Comparison of ENCODE assay signal across 20 mouse cellular contexts in the genomic region with DNA sequence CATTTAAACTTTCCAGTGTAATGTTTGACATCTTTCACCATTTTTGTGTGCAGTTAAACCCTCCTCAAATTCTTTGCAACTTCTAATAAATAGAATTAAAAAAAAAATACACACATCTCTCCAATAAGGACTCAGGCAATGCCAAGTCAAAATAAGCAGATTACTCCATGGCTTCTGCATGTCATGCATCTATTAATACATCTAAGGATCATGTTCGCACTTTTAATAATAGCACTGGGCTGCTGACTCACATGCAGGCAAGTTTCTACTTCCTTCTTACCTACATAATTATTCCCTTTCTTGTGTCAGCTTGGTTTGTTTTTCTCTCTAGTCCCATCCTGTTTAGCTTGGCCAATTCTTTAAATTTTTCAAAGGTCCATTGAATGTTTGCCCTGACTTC.
DNase-seq lines count a peak whose midpoint lies in the region; ATAC-seq and TF ChIP-seq lines count a peak whose summit lies in the region.
"Had no signal": no experiment of that assay in that cellular context is flagged by ENCODE, and none has a peak within 500 bp of the region (broad histone marks: within the 10 kb centered on the region; RNA-seq: fewer than 3 reads in every experiment).

No protein-coding gene starts in this region.

- H3K4me2 ChIP-seq in intestine, postnatal 0 days (replicated peaks; ENCODE audit: low read depth) = 0 out of 2 replicates have a peak overlapping the region, but pooled peaks have one; percentile 0
- no peak overlapping the region for H3K4me2 ChIP-seq in stomach, embryonic 15.5 days
- H3K4me2 ChIP-seq: embryonic facial prominence, embryonic 12.5 days; limb, embryonic 12.5 days; liver, embryonic 11.5 days had no signal

- no peaks in the 10 kb centered on the region for H3K36me3 ChIP-seq in intestine, postnatal 0 days (ENCODE audit: control insufficient read depth, insufficient read depth)
- H3K36me3 ChIP-seq in stomach, embryonic 15.5 days = no peaks in the 10 kb centered on the region
- H3K36me3 ChIP-seq: embryonic facial prominence, embryonic 12.5 days; limb, embryonic 12.5 days; midbrain, embryonic 10.5 days had no signal

- H3K27ac ChIP-seq in intestine, postnatal 0 days (ENCODE audit: low read depth, low read length) = no peak overlapping the region
- H3K27ac ChIP-seq in stomach, embryonic 15.5 days = peak overlapping the region; percentile 35; the same call in 1 of the 2 replicates
- H3K27ac ChIP-seq: embryonic facial prominence, embryonic 12.5 days; limb, embryonic 12.5 days; midbrain, embryonic 10.5 days had no signal

- no peak overlapping the region for H3K9ac ChIP-seq in intestine, postnatal 0 days (ENCODE audit: low read depth, low read length)
- H3K9ac ChIP-seq in stomach, embryonic 15.5 days = no peak overlapping the region
- H3K9ac ChIP-seq: embryonic facial prominence, embryonic 12.5 days; forebrain, postnatal 0 days; limb, embryonic 12.5 days; liver, postnatal 0 days had no signal

- H3K9me3 ChIP-seq in intestine, postnatal 0 days (ENCODE audit: control insufficient read depth) = no peaks in the 10 kb centered on the region
- H3K9me3 ChIP-seq in stomach, embryonic 15.5 days = no peaks in the 10 kb centered on the region
- H3K9me3 ChIP-seq: embryonic facial prominence, embryonic 12.5 days; limb, embryonic 12.5 days; midbrain, embryonic 10.5 days had no signal

- WGBS in intestine, postnatal 0 days = 64% methylated on average over 1 of the region's 1 CpGs
- 70% methylated on average over 1 of the region's 1 CpGs for WGBS in stomach, embryonic 15.5 days

- no peaks in the 10 kb centered on the region; the same call in 1 of the 2 replicates for H3K4me1 ChIP-seq in intestine, postnatal 0 days (replicated peaks; ENCODE audit: control insufficient read depth, insufficient read depth, low read length)
- H3K4me1 ChIP-seq in stomach, embryonic 15.5 days = no peaks in the 10 kb centered on the region
- H3K4me1 ChIP-seq: embryonic facial prominence, embryonic 12.5 days; limb, embryonic 12.5 days had no signal

- H3K4me3 ChIP-seq in intestine, postnatal 0 days (ENCODE audit: low read depth, low read length) = no peak overlapping the region
- H3K4me3 ChIP-seq in stomach, embryonic 15.5 days (replicated peaks) = no peak overlapping the region
- H3K4me3 ChIP-seq: embryonic facial prominence, embryonic 12.5 days; limb, embryonic 12.5 days; midbrain, embryonic 10.5 days had no signal

- ATAC-seq in intestine, postnatal 0 days = no peak
- ATAC-seq in stomach, embryonic 15.5 days (ENCODE audit: insufficient read depth, low FRiP score, low read depth) = no peak
- ATAC-seq: forebrain, postnatal 0 days; lung, postnatal 0 days; midbrain, embryonic 16.5 days had no signal

- H3K27me3 ChIP-seq in intestine, postnatal 0 days (replicated peaks; ENCODE audit: control insufficient read depth, insufficient read depth, low read length) = no peaks in the 10 kb centered on the region
- no peaks in the 10 kb centered on the region for H3K27me3 ChIP-seq in stomach, embryonic 15.5 days (replicated peaks)
- H3K27me3 ChIP-seq: embryonic facial prominence, embryonic 12.5 days; limb, embryonic 12.5 days had no signal

- intact Hi-C loops in heart, postnatal 10 days (cut with DNase I) = loop anchor here (10.0 kb wide), 1 partner anchor 416 kb away; the partner anchor contains the start of gene Acvr2a
- intact Hi-C loops in heart, postnatal 25 days (cut with DNase I) = no loop called here

- no peak for TF ChIP-seq CTCF in intestine, postnatal 0 days (IDR thresholded peaks at IDR 0.05; ENCODE audit: low read depth)

- peak; percentile 33 to 39 for DNase-seq in heart, adult 18-20 months
- DNase-seq in heart, postnatal 4 days = no peak
- DNase-seq in heart, postnatal 10 days = peak; percentile 20 to 31
- no peak for DNase-seq in heart, postnatal 25 days (ENCODE audit: low spot score)
- DNase-seq in B cell, adult 2 months = no peak
- DNase-seq: adrenal gland, adult 2 months; cerebellum, adult 11-12 months; cerebellum, postnatal 10 days; forebrain, postnatal 0 days; kidney, adult 8-10 months; kidney, postnatal 36 days; liver, postnatal 0 days had no signal

Comparison
In these comparisons a context has a peak if more than half of its experiments do, and no peak if none do; other contexts are left out.
1. DNase-seq: peak in heart, adult 18-20 months (2 of 2) and heart, postnatal 10 days (2 of 2); none in heart, postnatal 4 days (single experiment), heart, postnatal 25 days (single experiment) and B cell, adult 2 months (0 of 2).